Mouse (Mus musculus) embryonic facial prominence, embryonic 11.5 days (tissue): ENCODE data around the gene Gm17660. TPM values are rescaled to one million over a fixed set of nuclear protein-coding genes. Genes with fewer than 3 reads are reported as not detected.
"Not testable (repeated sequence)": the region's sequence is repeated elsewhere in the genome, so short reads cannot be mapped to it uniquely, and the experiment has no call there.

Source experiments
- ATAC-seq: fragments of 200-750 bp; cut with Nextera tagmentation; replicated peaks from 2 replicates; pipeline ENCODE4 v1.8.0; 2017; ENCODE audit warnings: low read depth; ENCODE audit not compliant: insufficient number of reproducible peaks, low FRiP score, low TSS enrichment
- DNase-seq: peaks from one replicate; pipeline ENCODE4 v3.0.0-alpha.2; 2015; ENCODE audit warnings: low spot score
- H3K27ac ChIP-seq: fragments of 300-500 bp; sonication (generic); replicated peaks from 2 replicates; pipeline ENCODE4 v1.5.1; 2014; ENCODE audit warnings: mild to moderate bottlenecking, low read depth, low read length, control low read depth
- H3K27me3 ChIP-seq: fragments of 300-500 bp; sonication (generic); 2 replicates; pipeline ENCODE4 v1.6.1; 2014; ENCODE audit warnings: mild to moderate bottlenecking, low read length, moderate library complexity, mixed read lengths; ENCODE audit not compliant: control insufficient read depth, insufficient read depth
- H3K36me3 ChIP-seq: fragments of 300-500 bp; sonication (generic); replicated peaks from 2 replicates; pipeline ENCODE4 v1.6.1; 2014; ENCODE audit warnings: low read depth, mild to moderate bottlenecking, low read length, moderate library complexity, mixed read lengths; ENCODE audit not compliant: control insufficient read depth, insufficient read depth
- H3K4me1 ChIP-seq: fragments of 300-500 bp; sonication (generic); 2 replicates; pipeline ENCODE4 v1.6.1; 2014; ENCODE audit warnings: low read length, mixed read lengths; ENCODE audit not compliant: control insufficient read depth, insufficient read depth
- H3K4me2 ChIP-seq: fragments of 300-500 bp; sonication (generic); 2 replicates; pipeline ENCODE4 v1.6.1; 2014; ENCODE audit warnings: low read depth, mild to moderate bottlenecking, control low read depth, low read length, moderate library complexity
- H3K4me3 ChIP-seq: fragments of 300-500 bp; sonication (generic); 2 replicates; pipeline ENCODE4 v1.5.1; 2014; ENCODE audit warnings: low read depth, low read length, control low read depth
- H3K9ac ChIP-seq: fragments of 300-500 bp; sonication (generic); replicated peaks from 2 replicates; pipeline ENCODE4 v1.6.1; 2014; ENCODE audit warnings: mild to moderate bottlenecking, control low read depth, low read length
- H3K9me3 ChIP-seq: fragments of 300-500 bp; sonication (generic); replicated peaks from 2 replicates; pipeline ENCODE4 v1.6.1; 2016; ENCODE audit warnings: mild to moderate bottlenecking, low read length, inconsistent platforms, mixed read lengths; ENCODE audit not compliant: control insufficient read depth
- WGBS: fragments of 180-500 bp; shearing (Covaris S2); extraction: QIAGEN DNeasy Blood & Tissue Kit; methylation state at CpG from one replicate; pipeline ENCODE4 v1.1.7; 2014; 5-methylcytosine and 5-hydroxymethylcytosine counted together
- polyA plus RNA-seq: library from polyadenylated mRNA; unstranded; fragments of >200 nt; fragmentation: Nextera tagmentation; extraction: Ambion mirVana; gene quantifications from 2 replicates; pipeline ENCODE4 v1.2.1, GENCODE M21; 2014

Gene Gm17660
- polyA plus RNA-seq, 1 experiment from 2014 or later, result not detected

DNA sequence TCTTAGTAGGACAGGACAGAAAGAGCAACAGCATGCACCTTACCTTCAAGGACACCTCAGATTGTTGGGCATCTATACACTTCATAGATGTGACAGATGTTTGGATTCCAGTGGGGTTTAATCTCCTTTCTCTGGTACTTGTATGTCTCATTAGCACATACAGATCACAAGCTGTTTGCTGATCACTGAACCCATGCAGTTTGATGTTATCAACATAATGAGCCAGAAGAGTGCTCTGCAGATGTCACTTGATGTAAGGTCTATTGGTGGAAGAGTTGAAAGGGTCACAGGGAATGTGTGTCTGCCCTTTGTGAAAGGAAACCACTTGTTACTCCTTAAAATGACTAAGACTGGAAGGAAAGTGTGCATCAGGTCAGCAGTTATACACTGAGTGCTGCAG, 42.3 kb downstream of the Gm17660 start:
- Histone ChIP-seq H3K4me3 (no peak overlapping the region), H3K9me3 (no peaks in the 10 kb centered on the region), H3K27ac (no peak overlapping the region), H3K4me2 (no peak overlapping the region), H3K27me3 (no peaks in the 10 kb centered on the region), H3K4me1 (no peaks in the 10 kb centered on the region), H3K9ac (no peak overlapping the region), H3K36me3 (no peaks in the 10 kb centered on the region)
- DNase-seq (no peak), ATAC-seq (no peak)

DNA sequence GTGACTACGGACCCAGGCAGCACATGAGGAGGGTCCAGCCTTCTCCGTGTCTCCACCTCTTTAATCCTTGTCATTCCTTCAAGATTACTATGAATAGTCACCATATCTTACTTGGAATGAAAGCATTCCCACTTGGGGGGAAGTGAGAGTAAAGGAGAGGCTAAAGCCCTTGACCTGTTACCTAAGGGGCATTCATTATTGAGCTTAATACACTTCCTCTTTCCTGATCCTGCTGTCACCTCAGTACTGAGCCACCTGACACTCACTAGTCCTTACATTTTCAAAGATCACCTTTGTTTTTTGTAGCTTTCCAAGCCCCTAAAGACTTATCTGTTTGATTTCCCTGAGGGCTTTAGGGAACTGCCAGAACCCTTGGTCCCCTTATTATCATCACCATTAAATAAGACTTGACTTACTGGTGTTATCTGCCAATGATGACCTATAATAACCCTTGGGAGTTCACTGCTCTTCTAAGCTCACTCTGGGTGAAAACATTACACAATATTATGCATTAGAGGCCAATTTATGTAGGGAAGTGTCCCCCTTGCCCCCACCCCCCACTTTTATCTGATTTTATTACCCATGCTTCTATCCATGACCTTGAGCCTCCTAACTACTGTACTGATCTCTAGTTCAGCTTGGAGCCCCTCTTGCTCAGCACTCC, 44.8 kb downstream of the Gm17660 start:
- H3K27ac ChIP-seq, result no peak overlapping the region
- no peak overlapping the region for H3K9ac ChIP-seq
- 82% methylated on average over 2 of the region's 2 CpGs for WGBS
- DNase-seq (no peak), ATAC-seq (no peak)
- H3K9me3 ChIP-seq, result no peaks in the 10 kb centered on the region
- no peak overlapping the region for H3K4me3 ChIP-seq
- no peaks in the 10 kb centered on the region for H3K36me3 ChIP-seq
- no peaks in the 10 kb centered on the region for H3K27me3 ChIP-seq
- no peaks in the 10 kb centered on the region for H3K4me1 ChIP-seq
- H3K4me2 ChIP-seq, result no peak overlapping the region

DNA sequence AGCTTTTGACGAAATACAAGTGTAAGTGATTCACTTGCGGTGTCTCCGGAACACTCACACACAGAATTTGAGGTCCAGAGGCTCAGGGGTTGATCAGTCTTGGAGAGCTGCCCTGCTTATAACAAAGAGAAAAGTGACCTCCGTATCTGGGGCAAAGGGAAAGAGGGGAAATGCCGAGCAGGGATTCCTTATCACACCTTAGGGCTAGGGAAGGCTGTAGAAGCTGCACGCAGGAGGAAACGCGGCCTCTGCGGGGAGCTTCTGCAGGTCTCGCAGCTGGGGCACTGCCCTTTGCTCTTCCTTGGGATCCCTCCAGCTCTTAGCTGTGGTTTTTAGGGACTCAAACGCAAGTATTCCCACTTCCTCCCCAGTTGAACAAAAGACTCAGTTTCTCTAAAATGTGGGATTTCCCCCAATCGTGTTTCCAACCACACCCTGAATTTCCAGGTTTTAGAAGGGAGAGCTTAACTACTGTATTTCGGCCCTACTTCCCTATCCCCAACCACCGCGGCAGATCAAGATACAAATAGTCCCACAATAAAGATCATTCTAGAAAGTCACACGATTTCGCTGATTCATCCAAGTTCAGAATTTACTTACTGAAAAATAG, 52.1 kb downstream of the Gm17660 start:
- ATAC-seq, result no peak
- Histone ChIP-seq H3K4me3 (no peak overlapping the region), H3K27ac (no peak overlapping the region), H3K4me1 (no peaks in the 10 kb centered on the region), H3K9ac (no peak overlapping the region), H3K9me3 (no peaks in the 10 kb centered on the region), H3K36me3 (no peaks in the 10 kb centered on the region), H3K27me3 (no peaks in the 10 kb centered on the region), H3K4me2 (no peak overlapping the region)
- no peak for DNase-seq
- WGBS, result 31% methylated on average over 17 of the region's 17 CpGs

DNA sequence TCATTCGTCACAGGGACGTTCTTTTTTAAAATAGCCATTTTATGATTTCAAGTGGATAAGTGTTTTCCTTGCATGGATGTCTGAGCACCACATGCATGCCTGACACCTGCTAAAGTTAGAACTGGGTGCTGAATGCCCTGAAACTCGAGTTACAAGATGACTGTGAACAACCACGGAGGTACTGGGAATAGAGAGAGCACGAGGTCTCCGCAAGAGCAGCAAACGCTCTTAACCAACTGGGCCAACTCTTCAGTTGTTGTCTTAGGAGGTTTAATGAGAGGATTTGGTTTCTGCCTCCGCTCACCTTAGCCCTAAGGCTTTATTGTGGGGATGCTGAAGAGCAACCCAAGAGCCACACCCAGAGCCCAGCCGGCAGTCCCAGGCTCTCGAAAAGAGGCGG, 52.6 kb downstream of the Gm17660 start:
- Histone ChIP-seq H3K4me1 (no peaks in the 10 kb centered on the region), H3K36me3 (no peaks in the 10 kb centered on the region), H3K27me3 (no peaks in the 10 kb centered on the region), H3K4me2 (no peak overlapping the region), H3K27ac (no peak overlapping the region), H3K9ac (no peak overlapping the region), H3K9me3 (no peaks in the 10 kb centered on the region), H3K4me3 (no peak overlapping the region)
- 53% methylated on average over 11 of the region's 11 CpGs for WGBS
- DNase-seq (no peak), ATAC-seq (no peak)

DNA sequence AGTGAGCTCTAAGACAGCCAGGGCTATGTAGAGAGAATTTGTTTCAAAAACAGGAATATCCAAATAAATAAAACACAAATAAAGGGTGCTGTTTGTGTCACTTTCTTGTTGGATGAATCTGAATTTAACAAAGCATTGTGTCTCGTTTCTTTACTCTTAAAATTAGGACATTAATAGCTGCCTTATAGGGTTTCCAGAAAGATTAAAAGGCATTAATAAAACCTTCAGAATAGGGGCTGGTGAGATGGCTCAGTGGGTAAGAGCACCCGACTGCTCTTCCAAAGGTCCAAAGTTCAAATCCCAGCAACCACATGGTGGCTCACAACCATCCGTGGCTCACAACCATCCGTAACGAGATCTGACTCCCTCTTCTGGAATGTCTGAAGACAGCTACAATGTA, 53.2 kb downstream of the Gm17660 start:
- not testable (repeated sequence) for DNase-seq, ATAC-seq
- 67% methylated on average over 5 of the region's 5 CpGs for whole genome bisulfite sequencing

DNA sequence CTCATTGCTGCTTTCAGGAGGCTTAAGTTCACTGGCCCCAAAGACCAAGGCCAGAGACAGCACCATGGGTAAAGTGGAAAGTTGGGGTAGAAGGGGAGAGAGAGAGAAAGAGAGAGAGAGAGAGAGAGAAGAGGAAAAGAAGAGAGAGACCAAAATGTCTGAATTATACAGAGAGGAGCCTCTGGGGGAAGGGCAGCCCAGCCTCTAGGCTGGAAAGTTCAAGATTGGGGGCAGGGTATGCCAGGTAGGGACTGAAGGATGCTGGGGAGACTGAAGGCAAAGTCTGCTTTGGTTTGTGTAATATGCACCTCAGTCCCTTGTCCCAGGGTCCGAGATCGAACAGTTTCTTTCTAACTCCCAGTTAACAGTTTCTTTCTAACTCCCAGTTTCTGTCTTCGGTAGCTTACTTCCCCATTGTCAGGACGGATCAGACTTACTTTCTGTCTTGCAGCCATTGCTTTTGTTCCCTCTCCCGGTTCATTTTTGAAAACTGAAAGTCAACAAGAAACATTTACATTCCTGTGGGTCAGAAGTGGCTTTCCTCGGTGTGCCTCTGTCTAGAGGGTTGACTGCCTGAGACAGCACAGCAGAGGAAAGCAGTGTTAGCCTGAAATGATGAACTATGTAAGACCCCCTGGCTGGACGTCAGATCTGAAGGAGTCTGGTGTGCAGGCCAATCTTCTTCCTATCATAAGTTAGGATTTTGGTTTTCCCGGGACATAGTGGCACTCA, 54.0 kb downstream of the Gm17660 start:
- H3K9ac ChIP-seq, result no peak overlapping the region

More for the DNA sequence above, 53.2 kb downstream of the Gm17660 start:
- H3K9me3 ChIP-seq, H3K4me2 ChIP-seq, H3K4me1 ChIP-seq, H3K27ac ChIP-seq, H3K27me3 ChIP-seq, H3K9ac ChIP-seq, H3K4me3 ChIP-seq, H3K36me3 ChIP-seq: not testable (repeated sequence)

DNA sequence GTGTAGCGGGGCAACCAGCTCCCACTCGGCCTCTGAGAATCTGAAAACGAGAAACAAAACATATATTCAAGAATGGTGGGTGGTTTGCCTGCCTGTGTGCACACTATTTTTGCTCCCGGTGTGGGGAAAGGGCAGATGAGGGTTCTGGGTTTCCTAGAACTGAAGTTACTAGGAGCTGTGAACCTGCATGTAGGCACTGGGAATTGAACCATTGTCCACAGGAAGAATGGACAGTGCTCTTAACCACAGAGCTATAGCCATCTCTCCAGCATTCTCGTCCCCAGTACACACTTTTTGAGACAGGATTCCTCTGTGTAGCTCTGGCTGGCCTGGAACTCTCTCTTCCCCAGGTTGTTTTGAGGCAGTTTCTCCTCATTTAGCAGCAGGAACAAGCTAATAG, 54.9 kb downstream of the Gm17660 start:
- no peaks in the 10 kb centered on the region for H3K9me3 ChIP-seq
- no peak overlapping the region for H3K9ac ChIP-seq
- no peaks in the 10 kb centered on the region for H3K36me3 ChIP-seq
- DNase-seq (no peak), ATAC-seq (no peak)
- H3K4me3 ChIP-seq, result no peak overlapping the region
- no peak overlapping the region for H3K27ac ChIP-seq
- H3K4me1 ChIP-seq, result no peaks in the 10 kb centered on the region
- H3K4me2 ChIP-seq, result no peak overlapping the region
- no peaks in the 10 kb centered on the region for H3K27me3 ChIP-seq
- 29% methylated on average over 5 of the region's 5 CpGs for WGBS

More for the DNA sequence above, 54.0 kb downstream of the Gm17660 start:
- DNase-seq (no peak), ATAC-seq (no peak)
- H3K4me1 ChIP-seq, result no peaks in the 10 kb centered on the region
- H3K27ac ChIP-seq, result no peak overlapping the region
- H3K9me3 ChIP-seq, result no peaks in the 10 kb centered on the region
- H3K27me3 ChIP-seq, result no peaks in the 10 kb centered on the region
- H3K4me2 ChIP-seq, result no peak overlapping the region
- WGBS, result 74% methylated on average over 8 of the region's 8 CpGs
- no peaks in the 10 kb centered on the region for H3K36me3 ChIP-seq
- no peak overlapping the region for H3K4me3 ChIP-seq
